Mouse (Mus musculus) hindbrain, embryonic 11.5 days (tissue): ENCODE measurements around the gene Gpr173. TPM values are rescaled to one million over a fixed set of nuclear protein-coding genes. Genes with fewer than 3 reads are reported as not detected.
A peak's percentile ranks its signal among the peaks of the same experiment; 100 is the strongest.
"Not testable (repeated sequence)": the region's sequence is repeated elsewhere in the genome, so short reads cannot be mapped to it uniquely, and the experiment has no call there.

ENCODE experiments used
- ATAC-seq: fragments of 200-750 bp; cut with Nextera tagmentation; 2 replicates; pipeline ENCODE4 v1.8.0; 2017; ENCODE audit warnings: mild to moderate bottlenecking, moderate TSS enrichment, moderate library complexity; ENCODE audit not compliant: low FRiP score
- DNase-seq: peaks from one replicate; pipeline ENCODE4 v3.0.0-alpha.2; 2015; ENCODE audit warnings: low spot score
- H3K27ac ChIP-seq: fragments of 300-500 bp; sonication (generic); 2 replicates; pipeline ENCODE4 v1.5.1; 2014; ENCODE audit warnings: mild to moderate bottlenecking, low read depth, low read length
- H3K27me3 ChIP-seq: fragments of 300-500 bp; sonication (generic); 2 replicates; pipeline ENCODE4 v1.6.1; 2014; ENCODE audit warnings: mild to moderate bottlenecking, low read length, moderate library complexity, mixed read lengths; ENCODE audit not compliant: control insufficient read depth, insufficient read depth
- H3K36me3 ChIP-seq: fragments of 300-500 bp; sonication (generic); 2 replicates; pipeline ENCODE4 v1.6.1; 2014; ENCODE audit warnings: mild to moderate bottlenecking, low read length, moderate library complexity, mixed read lengths; ENCODE audit not compliant: control insufficient read depth, insufficient read depth
- H3K4me1 ChIP-seq: fragments of 300-500 bp; sonication (generic); replicated peaks from 2 replicates; pipeline ENCODE4 v1.6.1; 2014; ENCODE audit warnings: low read length, mixed read lengths; ENCODE audit not compliant: control insufficient read depth, insufficient read depth
- H3K4me2 ChIP-seq: fragments of 300-500 bp; sonication (generic); replicated peaks from 2 replicates; pipeline ENCODE4 v1.6.1; 2014; ENCODE audit warnings: mild to moderate bottlenecking, low read depth, low read length
- H3K4me3 ChIP-seq: fragments of 300-500 bp; sonication (generic); 2 replicates; pipeline ENCODE4 v1.5.1; 2014; ENCODE audit warnings: low read depth, low read length
- H3K9ac ChIP-seq: fragments of 300-500 bp; sonication (generic); 2 replicates; pipeline ENCODE4 v1.6.1; 2014; ENCODE audit warnings: low read depth, low read length
- H3K9me3 ChIP-seq: fragments of 300-500 bp; sonication (generic); 2 replicates; pipeline ENCODE4 v1.6.1; 2016; ENCODE audit warnings: low read length; ENCODE audit not compliant: control insufficient read depth
- WGBS: fragments of 180-500 bp; shearing (Covaris S2); extraction: QIAGEN DNeasy Blood & Tissue Kit; methylation state at CpG from one replicate; pipeline ENCODE4 v1.1.7; 2014; 5-methylcytosine and 5-hydroxymethylcytosine counted together
- polyA plus RNA-seq: library from polyadenylated mRNA; unstranded; fragments of >200 nt; fragmentation: Nextera tagmentation; extraction: Ambion mirVana; gene quantifications from 2 replicates; pipeline ENCODE4 v1.2.1, GENCODE M21; 2014

Gpr173 gene
- polyA plus RNA-seq, 1 experiment from 2014 or later: 4.7 TPM

DNA sequence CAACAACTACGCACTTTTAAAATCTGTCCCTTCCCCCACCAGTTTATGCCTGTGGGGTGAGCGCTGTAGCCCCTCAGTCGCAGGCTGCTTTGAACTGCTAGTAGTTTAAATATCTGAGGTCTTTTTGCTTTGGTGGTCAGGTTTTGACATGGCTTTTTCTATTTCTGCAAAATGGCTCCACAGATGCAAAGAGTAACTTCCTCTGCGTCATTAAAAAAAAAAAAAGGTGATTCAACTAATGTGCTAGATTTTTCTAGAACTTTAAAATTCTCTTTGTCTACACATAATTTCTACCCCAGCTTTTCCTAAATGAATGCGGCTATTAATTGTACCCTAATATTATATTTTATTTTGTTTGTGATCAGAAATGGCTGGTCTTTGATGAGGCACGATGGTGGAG, 25.6 kb downstream of the Gpr173 start:
- WGBS: 32% methylated on average over 6 of the region's 6 CpGs

DNA sequence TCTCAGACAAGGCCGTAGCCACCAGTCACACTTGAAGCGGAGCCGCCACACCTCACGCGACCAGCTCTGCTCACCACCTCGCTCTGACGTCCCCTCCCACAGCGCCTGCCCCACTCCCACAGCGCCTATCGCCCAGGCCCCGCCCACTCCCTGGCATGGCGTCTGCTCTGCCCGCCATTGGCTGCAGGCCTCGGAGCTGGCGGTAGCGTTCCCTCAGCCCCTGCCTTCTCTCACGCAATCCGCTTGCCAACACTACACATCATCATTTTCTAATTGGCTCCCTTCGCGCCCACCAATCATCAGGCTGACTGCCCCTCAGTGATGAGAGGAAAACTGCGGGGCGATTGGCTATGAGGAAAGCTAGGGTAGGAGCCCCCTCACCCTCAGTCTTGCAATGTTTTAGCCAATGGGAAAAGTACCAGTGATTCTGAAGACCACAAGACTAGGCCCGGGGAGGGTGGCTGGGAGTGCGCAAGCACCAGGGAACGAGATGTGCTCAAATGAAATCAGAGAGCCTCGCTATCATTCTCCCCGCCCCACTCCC, 26.1 kb downstream of the Gpr173 start, which contains the start of gene Tspyl2:
Gene Tspyl2, minus strand, starts transcription at position 68 of the 544 bp plus-strand sequence.
- H3K4me3 ChIP-seq: peak within 1 kb of the TSS; percentile 59
- peak; percentile 98 for ATAC-seq
- H3K4me1 ChIP-seq: no peaks in the 10 kb centered on the region
- H3K9me3 ChIP-seq: no peaks in the 10 kb centered on the region
- H3K4me2 ChIP-seq: peak within 1 kb of the TSS; percentile 54
- H3K36me3 ChIP-seq: peaks cover 4% of the 10 kb centered on the region; the same call in 1 of the 2 replicates
- peaks cover 57% of the 10 kb centered on the region for H3K27me3 ChIP-seq
- peak within 1 kb of the TSS; percentile 54 for H3K27ac ChIP-seq
- 11% methylated on average over 27 of the region's 27 CpGs for WGBS
- H3K9ac ChIP-seq: peak within 1 kb of the TSS; percentile 68
- peak; percentile 89 for DNase-seq

More for the DNA sequence above, 25.6 kb downstream of the Gpr173 start:
- Histone ChIP-seq H3K9me3 (no peaks in the 10 kb centered on the region), H3K4me1 (no peaks in the 10 kb centered on the region), H3K27ac (peak overlapping the region; percentile 54; the same call in 1 of the 2 replicates), H3K4me3 (peak overlapping the region; percentile 22), H3K4me2 (peak overlapping the region; percentile 31; the same call in 1 of the 2 replicates), H3K36me3 (peaks cover 4% of the 10 kb centered on the region; the same call in 1 of the 2 replicates), H3K27me3 (peaks cover 57% of the 10 kb centered on the region), H3K9ac (no peak overlapping the region)
- DNase-seq (no peak), ATAC-seq (no peak)

DNA sequence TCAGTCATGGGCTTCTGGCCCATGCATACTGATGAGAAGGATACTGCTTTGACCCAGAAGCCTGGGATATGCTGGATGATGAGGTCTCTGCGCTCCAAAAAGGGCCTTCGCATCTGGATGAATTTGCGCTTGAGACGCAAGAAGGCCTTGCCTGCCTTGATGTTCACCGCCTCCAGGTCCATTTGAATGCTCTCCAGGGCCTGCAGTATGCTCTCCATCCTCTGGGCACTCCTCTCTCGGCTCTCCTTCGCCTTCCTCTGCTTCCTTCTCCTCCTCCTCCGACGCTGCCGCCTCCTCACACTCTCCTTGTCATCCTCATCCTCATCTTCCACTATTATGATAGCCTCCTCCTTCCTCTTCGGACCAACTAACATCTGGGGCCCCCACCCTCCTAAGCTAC, 27.0 kb downstream of the Gpr173 start:
- Histone ChIP-seq H3K4me2 (peak overlapping the region; percentile 54), H3K36me3 (peaks cover 4% of the 10 kb centered on the region; the same call in 1 of the 2 replicates), H3K9me3 (no peaks in the 10 kb centered on the region), H3K4me1 (no peaks in the 10 kb centered on the region), H3K27ac (no peak overlapping the region), H3K27me3 (peaks cover 60% of the 10 kb centered on the region), H3K9ac (peak overlapping the region; percentile 68; the same call in 1 of the 2 replicates), H3K4me3 (peak overlapping the region; percentile 59)
- 34% methylated on average over 10 of the region's 11 CpGs for WGBS
- peak; percentile 29 for DNase-seq
- no peak for ATAC-seq

DNA sequence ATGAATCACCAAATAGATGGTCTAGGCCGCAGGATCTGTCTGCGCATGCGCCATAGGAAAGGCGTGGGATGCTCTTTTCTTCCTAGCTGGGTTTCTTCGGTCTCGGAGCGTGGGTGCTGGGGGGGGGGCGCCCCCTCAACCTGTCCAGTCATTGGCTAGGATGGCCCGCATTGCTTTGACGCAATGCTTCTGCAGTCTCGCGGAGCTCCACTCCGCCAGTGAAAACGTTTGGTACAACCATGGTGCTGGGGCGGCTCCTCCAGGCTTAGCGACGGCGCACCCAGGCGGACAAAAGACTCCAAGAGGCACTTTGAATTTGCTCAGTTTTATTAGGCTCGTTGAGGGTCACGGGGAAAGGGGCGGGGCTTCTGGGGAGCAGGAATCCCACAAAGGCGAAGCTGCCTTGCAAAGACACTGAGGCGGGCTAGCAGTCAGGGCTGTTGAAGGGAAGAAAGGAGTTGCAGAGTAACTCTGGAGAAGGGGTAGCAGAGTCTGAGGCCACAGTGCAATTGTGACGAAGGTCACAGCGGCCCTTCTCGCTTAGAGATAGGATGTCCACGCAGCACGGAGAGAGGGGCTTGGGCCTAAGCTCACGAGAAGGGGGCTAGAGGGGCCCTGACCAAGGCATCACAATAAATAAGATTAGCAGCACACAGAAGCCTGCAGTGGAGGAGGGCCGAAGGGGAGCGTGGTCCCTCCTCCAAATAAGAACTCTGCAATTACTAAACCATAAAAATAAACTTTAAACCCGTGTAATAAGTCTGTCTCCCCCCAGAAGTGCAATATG, 31.8 kb downstream of the Gpr173 start:
- peak overlapping the region; percentile 67 for H3K9ac ChIP-seq
- peaks cover 4% of the 10 kb centered on the region; the same call in 1 of the 2 replicates for H3K36me3 ChIP-seq
- 11% methylated on average over 32 of the region's 33 CpGs for WGBS
- DNase-seq: peak; percentile 88
- peak overlapping the region; percentile 93 for H3K27ac ChIP-seq
- H3K4me1 ChIP-seq: no peaks in the 10 kb centered on the region
- H3K9me3 ChIP-seq: no peaks in the 10 kb centered on the region
- H3K4me2 ChIP-seq: peak overlapping the region; percentile 39
- peak; percentile 99 for ATAC-seq
- H3K27me3 ChIP-seq: peaks cover 26% of the 10 kb centered on the region
- H3K4me3 ChIP-seq: peak overlapping the region; percentile 14

DNA sequence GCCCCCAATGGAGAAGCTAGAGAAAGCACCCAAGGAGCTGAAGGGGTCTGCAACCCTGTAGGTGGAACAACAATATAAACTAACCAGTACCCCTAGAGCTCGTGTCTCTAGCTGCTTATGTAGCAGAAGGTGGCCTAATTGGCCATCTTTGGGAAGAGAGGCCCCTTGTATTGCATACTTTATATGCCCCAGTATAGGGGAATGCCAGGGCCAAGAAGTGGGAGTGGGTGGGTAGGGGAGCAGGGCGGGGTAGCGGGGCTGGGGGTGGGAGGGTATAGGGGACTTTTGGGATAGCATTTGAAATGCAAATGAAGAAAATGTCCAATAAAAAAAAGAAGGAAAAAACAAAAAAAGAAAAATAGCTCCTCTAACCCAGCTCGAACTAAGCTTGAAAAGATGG, 32.4 kb downstream of the Gpr173 start:
- WGBS: 56% methylated on average over 4 of the region's 4 CpGs
- not testable (repeated sequence) for H3K4me3 ChIP-seq, H3K9ac ChIP-seq, H3K4me1 ChIP-seq, DNase-seq, H3K4me2 ChIP-seq, H3K36me3 ChIP-seq, H3K9me3 ChIP-seq
- peak; percentile 58 for ATAC-seq
- peaks cover 20% of the 10 kb centered on the region for H3K27me3 ChIP-seq
- H3K27ac ChIP-seq: 0 out of 2 replicates have a peak overlapping the region, but pooled peaks have one; percentile 49

DNA sequence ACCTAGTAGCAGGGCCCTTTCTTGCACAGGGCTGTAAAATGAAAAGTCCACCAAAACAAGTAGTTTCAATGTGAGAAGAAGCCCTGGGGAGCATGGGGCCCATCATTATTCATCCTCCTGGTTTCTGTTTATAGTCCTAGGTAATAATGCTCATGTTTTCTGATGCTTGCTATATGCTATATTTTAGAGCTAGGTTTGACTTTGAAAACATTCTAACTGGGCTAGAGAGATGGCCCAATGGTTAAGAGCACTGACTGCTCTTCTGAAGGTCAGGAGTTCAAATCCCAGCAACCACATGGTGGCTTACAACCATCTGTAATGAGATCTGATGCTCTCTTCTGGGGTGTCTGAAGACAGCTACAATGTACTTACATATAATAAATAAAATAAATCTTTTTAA, 39.1 kb downstream of the Gpr173 start:
- DNase-seq, H3K9ac ChIP-seq, H3K4me1 ChIP-seq, H3K4me3 ChIP-seq, ATAC-seq, H3K9me3 ChIP-seq, H3K4me2 ChIP-seq, H3K27ac ChIP-seq, H3K36me3 ChIP-seq: not testable (repeated sequence)
- peaks cover 19% of the 10 kb centered on the region for H3K27me3 ChIP-seq

DNA sequence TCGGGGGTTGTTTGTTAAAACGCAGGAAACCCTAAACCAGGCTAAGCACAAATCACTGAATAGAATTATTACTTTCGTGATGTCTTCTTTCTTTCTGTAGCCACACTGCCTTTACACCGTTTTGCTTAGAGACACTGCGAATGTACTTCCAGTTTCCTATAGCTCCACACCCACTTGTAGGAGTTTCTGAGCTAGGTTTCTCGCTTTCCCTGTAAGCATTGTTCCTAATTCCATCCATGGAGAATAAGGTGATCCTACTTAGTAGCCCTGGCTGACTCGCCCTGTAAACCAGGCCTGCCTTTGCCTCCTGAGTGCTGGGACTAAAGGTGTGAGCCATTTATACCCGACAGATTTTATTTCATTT, 40.8 kb downstream of the Gpr173 start:
- Histone ChIP-seq H3K27ac (no peak overlapping the region), H3K4me2 (peak overlapping the region; percentile 28), H3K4me3 (no peak overlapping the region; the same call in none of the 2 replicates), H3K9me3 (no peaks in the 10 kb centered on the region), H3K4me1 (no peaks in the 10 kb centered on the region), H3K9ac (no peak overlapping the region; the same call in 1 of the 2 replicates), H3K27me3 (peaks cover 19% of the 10 kb centered on the region), H3K36me3 (no peaks in the 10 kb centered on the region)
- ATAC-seq: 0 out of 2 replicates have a peak, but pooled peaks have one; percentile 27
- no peak for DNase-seq
- 21% methylated on average over 8 of the region's 8 CpGs for WGBS

DNA sequence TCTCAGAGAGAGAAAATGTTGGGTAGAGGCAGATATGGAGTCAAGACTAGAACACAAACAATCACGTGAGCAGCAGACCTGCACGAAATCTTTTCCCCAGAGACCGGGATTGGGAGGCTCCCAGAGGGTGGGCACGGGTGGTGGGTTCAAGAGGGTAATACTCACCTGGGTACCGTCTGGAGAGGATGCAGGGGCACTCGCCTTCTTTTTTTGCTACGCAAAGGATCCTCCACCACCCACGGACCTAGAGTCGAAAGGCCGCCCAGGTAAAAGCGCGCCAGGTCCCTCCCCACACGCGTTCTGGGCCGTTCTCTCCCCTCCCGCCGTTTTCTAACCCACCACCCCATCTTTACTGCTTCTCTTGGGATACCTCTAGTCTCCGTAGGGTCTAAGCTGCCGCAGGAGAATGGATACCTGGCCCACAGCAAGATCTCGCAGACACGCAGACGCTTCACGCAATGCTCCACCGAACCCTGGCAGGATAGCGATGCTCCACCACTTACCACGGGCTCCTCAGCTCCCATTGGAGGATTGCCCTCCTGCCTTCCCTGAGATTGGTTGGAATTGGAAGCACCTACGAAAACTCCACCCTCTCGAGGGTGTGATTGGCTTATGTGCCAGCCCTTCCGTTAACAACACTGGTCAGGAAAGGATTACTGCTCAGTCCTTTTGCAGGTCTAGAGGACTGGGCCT, 41.4 kb downstream of the Gpr173 start, which contains the start of gene Kantr:
Gene Kantr, minus strand, starts transcription at position 500 of the 693 bp plus-strand sequence.
- peak within 1 kb of the TSS; percentile 54 for H3K9ac ChIP-seq
- H3K27me3 ChIP-seq: peaks cover 19% of the 10 kb centered on the region
- H3K9me3 ChIP-seq: no peaks in the 10 kb centered on the region
- peak within 1 kb of the TSS; percentile 52 for H3K4me3 ChIP-seq
- H3K4me2 ChIP-seq: peak within 1 kb of the TSS; percentile 43
- WGBS: 13% methylated on average over 27 of the region's 29 CpGs
- ATAC-seq (peak; percentile 99), DNase-seq (peak; percentile 71)
- H3K27ac ChIP-seq: no peak within 1 kb of the TSS
- no peaks in the 10 kb centered on the region for H3K36me3 ChIP-seq
- H3K4me1 ChIP-seq: no peaks in the 10 kb centered on the region
